Mouse (Mus musculus) skeletal muscle tissue, adult 2 months (tissue): ENCODE data around the gene Lrrc73.

Experiments
- DNase-seq: peaks from one replicate; pipeline ENCODE4 v3.0.0-alpha.2; 2012; ENCODE audit warnings: low read depth, low spot score

Lrrc73 gene

DNA sequence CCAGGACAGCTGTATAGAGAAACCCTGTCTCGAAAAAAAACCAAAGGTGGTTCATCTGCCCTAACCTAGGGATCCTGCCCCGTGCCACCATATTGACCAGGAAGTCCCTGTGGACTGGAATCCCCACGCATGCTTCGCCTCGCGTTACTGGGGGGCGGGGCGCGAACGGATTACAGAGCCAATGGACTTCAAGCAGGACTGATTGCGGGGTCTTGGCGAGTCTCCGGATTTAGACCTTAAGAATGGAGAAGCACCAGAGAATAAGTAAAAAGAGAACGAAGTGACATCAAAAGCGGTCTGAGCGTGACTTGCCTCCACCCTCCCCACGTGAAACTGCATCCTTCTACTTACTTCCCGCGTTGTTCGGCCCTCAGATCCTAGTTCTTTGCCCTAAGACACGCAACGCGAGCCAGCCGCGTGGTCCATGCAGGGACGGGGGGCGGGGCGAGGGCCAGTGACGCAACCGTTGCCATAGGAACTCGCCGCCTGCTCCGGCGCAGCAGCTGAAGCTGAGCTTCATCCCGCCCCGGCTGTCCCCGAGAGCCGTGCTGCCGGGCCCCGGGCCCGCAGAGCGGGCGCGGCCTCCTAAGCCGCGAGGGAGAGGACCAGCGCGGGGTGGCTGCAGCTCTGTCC is at the start of gene Lrrc73:
Lrrc73 (plus strand) TSS at position 80 of the 633 bp plus-strand sequence.
- peak; percentile 71 for DNase-seq

DNA sequence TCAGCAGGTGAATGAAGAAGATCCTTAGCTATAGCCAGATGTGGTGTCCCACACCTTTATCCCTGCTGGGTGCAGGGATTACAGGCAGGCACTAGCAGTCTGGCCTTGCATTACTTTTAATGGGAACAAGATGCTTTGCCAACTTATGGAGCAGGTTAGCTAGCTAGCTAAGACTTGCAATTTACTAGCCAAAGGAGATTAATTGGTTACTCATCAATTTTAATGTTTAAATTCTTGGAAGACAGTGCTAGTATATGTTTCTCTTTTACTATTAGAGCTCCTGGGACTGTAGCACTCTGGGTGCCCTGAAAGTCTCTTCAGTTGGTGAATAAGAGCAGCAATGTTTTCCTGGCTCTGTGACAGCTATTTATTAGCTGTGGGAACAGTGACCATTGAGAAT is 46.7 kb upstream of the Lrrc73 start:
- no peak for DNase-seq

DNA sequence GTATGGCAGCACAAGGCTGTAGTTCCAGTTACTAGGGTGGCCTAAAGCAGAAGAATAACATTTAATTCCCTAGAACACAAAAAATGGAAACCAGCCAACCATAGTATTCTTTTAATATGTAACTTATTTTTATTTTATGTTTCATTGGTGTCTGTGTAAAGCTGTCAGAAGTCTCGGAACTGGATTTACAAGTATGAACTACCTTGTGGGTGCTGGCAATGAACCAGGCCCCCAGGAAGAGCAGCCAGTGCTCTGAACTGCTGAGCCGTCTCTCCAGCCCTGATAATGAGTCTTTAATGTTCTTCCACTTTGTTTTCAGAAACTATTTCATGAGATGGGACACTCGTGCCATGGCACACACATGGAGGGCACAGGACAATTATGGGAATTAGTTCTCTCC is 42.8 kb upstream of the Lrrc73 start:
- DNase-seq = no peak

DNA sequence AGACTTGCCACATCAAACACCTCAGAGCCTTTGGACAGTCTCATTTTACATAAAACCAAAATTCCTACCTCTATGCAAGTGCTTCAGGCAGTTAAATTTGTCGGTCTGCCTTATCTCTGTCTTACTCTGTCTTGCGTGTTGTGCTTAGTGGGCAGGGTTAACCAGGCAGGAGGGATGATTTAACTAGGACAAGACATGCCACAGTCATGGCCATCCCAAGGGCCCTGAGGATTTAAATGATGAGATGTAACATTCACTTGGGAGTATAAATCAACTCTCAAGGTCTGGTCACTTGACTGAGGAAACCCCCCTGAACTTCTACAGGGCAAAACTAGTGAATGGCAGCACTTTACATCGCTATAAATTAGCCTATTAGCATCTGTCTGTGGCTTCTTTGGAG is 31.7 kb upstream of the Lrrc73 start:
- no peak for DNase-seq

DNA sequence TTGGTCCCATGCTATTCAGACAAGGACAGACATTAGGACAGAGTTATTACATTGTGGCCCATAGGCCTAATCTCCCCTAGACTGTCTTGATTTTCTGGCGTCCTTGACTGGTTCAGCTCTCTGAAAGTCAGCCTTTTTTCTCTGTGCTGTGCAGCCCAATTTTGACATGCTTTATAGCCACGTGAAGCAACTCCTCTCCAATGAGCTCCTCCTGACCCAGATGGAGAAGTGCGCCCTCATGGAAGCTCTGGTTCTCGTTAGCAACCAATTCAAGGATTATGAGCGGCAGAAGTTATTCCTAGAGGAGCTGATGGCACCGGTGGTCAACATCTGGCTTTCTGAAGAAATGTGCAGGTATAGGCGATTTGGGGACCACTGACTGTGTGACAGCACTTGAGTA is 25.8 kb upstream of the Lrrc73 start:
- no peak for DNase-seq

DNA sequence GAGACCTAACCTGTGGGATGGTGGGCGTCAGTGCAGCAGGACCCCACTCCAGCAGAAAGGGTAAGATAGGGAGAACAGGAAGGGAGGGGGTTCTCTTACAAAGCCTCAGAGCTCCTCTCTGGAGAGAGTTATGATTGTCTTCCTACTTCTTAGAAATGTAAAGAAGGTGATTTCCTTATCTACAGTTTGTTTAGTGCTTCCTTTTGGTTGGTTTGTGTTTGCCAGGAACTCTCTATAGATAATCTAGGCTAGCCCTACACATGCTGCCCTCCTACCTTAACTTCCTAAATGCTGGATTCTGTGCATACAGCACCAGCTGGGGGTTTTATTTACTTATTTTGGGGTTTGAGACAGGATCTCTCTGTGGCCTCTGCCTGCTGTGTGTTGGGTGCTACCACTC is 17.3 kb upstream of the Lrrc73 start:
- no peak for DNase-seq

DNA sequence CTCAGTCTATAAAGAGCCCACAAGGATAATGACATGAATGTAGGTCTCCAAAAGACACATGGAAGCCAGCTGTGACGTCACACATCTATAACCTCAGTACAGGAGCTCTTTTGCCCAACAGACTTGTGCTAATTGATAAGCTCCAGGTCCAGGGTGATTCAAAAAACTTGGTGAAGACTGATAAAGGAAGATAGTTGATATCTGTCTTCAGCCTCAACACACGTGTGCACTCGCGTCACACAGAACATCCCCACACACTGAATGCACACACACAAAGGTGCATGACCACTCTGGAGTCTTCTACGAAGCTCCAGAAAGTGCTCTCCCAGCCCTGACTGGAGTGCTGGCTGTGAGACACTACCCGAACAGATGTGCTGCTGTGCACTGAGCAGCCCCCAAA is 16.3 kb upstream of the Lrrc73 start:
- no peak for DNase-seq

DNA sequence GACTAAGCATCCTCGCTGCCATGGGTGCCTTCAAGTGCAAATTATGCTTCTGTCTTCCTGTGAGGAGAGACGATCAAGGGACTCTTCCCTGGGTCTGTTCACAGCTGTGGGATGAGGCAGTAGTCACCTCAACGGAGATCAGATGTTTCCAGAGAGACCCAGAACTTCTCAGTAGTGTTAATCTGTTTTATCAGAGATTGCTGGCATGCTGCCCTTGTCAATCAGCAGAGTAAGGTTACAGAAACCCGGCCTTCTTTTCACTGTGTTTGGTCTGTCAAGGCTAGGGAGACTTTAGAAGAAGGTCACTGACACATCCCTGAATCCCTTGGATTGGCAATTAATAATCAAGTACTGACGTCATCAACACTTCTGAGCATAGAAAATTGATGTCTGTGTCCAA is 15.9 kb upstream of the Lrrc73 start:
- no peak for DNase-seq

DNA sequence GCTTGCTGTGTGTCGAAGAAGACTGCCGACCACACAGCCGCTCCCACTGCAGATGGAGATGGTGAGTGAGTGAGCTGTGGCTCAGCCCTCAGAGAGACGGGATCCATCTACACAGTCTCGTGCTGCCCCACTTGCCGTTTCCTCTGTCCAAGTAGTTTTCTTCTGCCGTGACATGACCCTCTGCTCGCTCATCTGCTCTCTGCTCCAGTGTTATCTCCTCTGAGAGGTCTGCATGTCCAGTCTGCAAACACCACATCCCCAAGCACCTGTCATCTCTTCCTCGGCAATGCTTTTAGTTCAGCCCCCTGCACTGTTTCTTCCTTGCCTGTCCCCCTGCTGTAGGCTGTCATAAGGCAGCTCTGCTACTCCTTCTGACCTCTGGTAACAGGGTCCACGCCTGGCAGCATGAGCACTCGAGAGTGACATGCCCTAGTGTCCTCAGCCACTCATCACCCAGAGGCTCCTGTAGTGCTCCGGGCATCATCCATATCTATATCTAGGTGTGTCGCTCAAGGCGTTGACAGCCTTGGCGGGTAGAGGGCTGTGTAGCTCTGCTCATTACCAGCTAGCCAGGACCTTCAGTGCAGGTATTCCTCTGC is 13.7 kb upstream of the Lrrc73 start:
- no peak for DNase-seq

DNA sequence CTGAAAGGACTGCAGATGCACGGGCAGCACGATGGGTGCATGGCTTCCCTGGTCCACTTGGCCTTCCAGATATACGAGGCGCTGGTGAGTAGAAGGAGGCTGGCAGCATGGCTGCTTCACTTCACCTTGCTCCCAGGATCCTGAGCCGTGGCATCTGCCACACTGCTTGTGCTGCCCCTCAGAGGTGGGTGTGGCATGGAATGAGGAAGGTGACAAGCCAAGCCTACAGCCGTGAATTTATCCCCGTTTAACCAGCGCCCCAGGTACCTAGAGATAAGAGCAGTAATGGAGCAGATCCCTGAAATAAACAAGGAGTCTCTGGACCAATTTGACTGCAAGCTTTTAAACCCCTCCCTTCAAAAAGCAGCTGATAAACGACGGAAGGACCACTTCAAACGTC is 11.9 kb upstream of the Lrrc73 start:
- DNase-seq = no peak

DNA sequence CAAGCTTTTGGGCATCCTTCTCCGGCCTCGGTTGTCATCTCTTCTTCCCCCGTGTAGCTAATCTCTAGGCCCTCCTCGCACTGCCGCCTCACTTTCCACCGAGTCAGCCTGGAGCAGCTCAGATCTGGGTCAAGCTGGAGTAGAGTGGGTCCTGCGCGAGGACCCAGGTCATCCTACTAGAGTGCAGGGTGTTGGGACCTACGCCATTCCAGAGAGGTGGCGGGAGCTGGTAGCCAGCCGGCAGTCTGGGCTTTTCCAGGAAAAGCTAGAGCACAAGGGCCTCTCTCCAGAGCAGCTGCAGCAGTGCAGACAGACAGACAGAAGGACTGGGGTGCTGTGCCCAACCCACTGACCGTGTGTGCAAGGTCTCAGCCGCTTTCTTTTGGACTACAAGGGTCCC is 11.1 kb upstream of the Lrrc73 start:
- no peak for DNase-seq

DNA sequence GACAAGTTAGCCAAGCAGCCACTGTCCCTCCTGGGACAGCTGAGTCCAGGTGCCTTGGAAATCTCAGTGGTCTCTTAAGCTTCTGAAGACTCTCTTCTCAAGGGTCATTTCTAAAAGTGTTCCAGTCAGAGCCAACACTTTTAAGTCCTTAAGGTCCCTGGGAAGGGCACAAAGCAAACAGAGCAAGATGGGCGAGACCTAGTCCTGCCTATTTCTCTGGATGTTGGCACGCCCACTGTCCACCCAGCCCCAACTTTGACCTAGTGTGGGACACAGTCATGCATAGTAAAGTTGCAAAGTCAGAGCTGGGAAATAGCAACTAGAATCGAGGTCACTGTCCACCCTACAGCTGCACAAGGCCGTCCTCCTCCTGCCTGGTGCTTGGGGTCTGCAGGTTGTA is 10.3 kb upstream of the Lrrc73 start:
- DNase-seq = no peak

DNA sequence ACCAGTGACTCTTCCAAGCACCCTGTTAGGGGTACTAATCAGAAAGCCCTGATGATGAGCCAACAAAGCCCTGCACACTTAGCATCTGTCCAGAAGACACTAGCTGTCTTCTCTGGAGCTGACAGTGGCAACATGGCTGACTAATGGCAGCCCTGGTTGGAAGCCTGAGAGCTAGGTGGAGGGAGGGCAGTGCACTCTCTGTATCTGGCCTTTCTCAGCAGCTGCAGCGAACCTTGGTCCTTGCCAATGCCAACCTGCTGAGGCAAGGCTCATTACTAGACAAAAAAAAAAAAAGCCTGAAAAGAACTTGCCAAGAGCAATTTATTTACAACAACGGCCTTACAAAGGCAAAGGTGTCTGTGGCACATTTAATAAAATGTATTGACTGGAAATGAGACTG is 9.7 kb upstream of the Lrrc73 start:
- no peak for DNase-seq

DNA sequence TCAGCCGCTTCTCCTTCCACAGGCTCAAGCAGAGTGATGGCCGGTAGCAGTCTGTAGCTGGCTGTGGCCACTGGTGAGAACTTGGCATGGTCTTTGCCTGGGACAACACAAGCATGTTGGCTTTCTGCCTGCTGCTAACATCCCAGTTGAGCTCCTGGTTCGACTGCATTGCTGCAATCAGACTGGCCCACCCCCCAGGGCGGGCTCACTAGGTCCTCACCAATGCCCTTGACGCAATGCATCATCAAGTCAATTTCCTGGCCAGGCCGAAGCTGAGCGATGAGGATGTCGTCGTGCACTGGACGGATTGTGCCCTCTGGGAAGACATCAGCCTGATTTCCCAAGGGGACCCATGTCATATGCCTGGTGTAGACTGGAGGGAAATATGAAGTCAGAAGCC is 8.8 kb upstream of the Lrrc73 start:
- no peak for DNase-seq

DNA sequence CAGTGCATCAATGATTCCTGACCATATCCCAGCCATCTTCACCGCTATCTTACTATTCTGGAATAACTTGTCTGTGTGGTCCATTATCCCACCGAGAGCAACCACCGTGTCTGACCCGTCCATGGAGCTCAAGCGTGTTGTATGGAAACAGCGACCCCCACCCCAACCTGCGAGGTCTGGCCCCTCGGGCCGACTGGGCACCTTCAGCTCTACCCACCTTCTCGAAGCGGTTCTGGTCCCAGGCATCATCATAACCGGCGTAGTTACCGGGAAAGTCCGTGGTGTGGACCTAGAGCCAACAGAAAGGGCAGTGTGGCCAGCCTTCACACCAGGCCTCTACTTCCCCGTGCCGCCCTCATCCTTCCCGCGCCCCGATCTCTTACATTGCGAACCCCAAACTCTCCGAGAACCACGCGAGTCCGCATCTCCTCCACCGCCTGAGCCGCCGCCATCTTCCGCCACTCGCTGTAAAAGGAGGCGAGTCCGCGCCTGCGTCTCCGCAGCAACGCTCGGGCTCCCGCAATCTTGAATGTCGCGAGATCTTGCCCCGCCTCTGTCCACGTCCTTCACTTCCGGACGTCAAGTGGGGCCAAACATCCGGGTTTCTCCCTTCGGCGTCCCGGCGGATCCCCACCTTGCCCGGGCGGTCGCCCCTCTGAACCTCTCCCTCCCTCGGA is 5.7 kb upstream of the Lrrc73 start, which contains the start of the genes Polr1c and Yipf3:
Polr1c (minus strand) TSS at position 543 of the 677 bp plus-strand sequence.
Yipf3 (plus strand) TSS at position 569 of the 677 bp plus-strand sequence.
- DNase-seq = peak; percentile 93

DNA sequence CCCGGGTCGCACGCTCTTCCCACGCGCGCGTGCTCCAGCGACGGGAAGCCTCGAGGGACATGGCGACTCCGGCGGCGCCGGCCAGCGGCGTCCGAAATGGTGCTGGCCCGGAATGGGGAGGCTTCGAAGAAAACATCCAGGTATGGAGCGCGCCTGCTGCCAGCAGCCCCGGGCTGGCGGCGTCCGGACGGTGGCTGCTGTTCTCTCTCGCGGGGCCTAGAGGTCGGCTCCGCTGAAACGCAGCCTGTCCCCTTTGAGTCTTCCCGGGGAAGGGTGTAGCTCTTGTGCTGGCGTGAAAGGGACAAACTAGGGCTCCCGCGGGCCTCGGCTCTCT is 5.2 kb upstream of the Lrrc73 start:
- no peak for DNase-seq

DNA sequence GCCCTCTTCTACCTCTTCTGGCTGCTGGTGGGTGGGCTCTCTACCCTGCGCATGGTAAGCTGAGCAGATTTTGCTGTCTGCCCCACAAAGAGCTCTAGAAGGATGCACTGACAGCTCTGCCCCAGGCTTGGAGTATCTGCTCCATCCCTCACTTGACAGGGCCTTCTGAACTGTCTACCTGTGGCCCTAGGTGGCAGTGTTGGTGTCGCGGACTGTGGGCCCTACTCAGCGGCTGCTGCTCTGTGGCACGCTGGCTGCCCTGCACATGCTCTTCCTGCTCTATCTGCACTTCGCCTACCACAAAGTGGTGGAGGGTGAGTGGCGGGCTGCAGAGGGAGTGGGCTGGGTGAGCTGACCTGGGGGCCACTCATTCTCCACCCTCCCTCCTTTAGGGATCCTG is 2.2 kb upstream of the Lrrc73 start:
- no peak for DNase-seq

DNA sequence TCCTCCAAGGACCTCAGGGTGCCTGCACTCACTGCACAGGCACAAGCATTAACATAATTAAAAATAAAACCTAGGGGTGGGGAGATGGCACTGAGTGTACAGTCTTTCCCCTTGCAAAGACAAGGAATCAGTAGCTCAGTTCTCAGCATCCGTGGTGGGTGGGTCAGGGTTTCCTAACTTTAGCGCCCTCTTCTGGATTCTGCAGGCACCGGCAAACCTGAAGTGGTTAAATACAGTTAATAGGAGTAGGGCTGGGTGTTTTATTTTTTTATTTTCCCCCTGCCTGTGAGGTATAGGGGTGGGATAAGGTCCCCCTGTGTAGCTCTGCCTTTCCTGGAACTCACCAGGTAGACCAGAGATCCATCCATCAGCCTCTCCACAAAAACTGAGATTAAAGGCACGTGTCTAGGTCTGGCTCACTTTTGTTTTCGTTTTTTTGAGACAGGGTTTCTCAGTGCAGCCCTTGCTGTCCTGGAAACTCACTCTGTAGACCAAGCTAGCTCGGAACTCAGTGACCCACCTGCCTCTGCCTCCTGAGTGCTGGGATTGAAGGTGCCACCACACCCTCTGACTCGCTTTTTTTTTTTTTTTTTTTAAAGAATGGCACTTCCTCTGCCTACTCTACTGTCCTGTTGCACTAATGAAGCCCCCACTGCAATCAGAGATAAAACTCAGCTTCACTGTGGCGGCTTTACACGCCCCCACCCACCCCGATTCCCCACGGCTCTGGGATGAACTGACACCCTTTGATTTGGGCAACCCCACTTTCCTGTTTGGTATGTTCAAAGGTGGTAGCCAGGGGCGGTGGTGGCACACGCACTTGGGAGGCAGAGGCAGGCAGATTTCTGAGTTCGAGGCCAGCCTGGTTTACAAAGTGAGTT is 520 bp upstream of the Lrrc73 start:
- no peak for DNase-seq

DNA sequence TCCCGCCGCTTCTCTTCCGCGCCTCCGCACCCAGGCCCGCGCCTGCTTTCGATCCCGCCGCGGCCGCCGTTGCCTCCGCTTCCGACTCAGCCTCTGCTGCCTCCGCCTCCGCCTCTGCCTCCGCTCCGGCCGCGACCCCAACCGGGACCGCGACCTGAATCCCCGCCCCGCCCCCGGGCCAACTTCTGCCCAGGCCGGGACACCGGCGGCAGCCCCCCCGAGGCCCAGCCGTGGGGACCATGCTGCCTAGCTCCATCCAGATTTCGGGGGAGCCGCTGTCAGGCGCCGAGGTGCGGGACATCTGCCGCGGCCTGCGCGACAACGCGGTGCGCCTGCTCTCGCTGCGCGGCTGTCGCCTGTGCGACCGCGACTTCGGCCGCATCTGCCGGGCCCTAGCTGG is 775 bp downstream of the Lrrc73 start:
- DNase-seq = no peak

DNA sequence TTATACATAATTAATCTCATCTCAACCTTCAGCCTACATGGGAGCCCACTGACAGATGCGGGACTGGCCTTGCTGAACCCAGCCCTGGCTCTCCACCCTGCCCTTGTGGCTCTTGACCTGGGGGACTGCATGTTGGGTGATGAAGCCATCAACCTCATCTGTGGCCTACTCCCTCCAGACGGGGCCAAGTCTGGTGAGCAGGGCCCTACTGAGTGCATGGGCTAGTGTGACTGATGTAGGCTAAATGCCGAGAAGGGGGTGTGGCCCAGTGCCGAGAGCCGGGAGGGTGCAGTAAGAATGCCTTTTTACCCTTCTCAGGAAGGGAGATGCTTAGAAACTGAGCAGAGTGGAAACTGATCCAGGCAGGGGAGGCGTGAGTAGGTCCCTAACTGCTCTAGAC is 1.8 kb downstream of the Lrrc73 start:
- no peak for DNase-seq

DNA sequence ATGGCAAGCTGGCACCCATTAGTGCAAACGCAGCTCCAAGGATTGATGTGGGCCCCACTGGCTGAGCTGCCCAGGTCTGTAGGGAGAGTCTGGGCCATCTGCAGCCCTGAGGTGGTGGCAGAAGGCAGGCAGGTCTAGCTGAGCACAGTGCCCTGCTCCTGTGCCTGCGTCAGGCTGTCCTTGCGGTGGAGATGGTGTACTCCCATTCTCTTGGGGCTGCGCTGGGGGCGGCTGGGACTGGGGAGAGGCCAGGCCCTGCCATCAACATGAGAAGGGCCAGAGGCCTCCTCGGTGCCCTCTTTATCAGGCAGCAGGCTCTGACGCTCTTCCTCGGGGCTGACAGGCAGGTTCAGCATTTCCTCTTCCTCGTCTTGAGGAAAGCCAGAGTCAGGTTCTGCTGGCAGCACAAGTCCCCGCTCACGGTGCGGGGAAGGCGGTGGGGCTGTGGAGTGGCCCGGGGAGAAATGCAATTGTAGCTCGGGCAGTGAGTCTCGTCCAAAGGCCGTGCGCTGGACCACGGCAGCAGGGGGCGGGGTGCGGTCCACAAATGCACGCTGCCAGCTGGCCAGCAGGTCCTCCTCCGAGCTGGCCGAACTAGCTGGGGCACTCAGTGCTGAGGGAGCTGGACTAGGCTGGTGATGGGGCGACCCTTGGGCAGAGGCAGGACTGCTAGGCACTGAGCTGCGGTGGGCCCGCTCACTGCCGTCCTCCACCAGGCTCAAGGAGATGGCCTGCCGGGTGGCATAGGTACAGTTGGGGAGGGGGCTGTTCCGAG is 5.1 kb downstream of the Lrrc73 start:
- no peak for DNase-seq

DNA sequence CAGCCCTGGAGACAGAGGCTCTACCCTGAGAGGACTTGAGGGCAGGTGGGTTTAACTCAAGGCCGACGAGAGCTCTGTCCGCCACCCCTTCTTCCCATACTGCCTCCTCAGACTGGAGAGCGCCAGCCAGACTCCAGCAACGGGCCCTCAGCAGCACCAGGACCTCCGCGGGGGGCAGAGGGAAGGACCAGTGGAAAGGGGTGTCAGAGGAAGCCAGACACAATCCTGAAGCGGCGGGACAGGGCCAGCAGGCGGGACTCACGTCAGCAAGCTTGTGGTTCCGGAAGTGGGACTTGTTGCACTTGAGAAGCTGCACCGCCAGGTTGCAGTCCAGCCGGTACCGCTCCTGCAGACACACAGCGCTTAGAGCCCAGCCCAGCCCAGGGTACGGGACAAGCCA is 6.3 kb downstream of the Lrrc73 start:
- DNase-seq = no peak
